Mouse (Mus musculus): ENCODE data around the gene Sec14l2. TPM values are rescaled to one million over a fixed set of nuclear protein-coding genes. Genes with fewer than 3 reads are reported as not detected.
A peak's percentile ranks its signal among the peaks of the same experiment; 100 is the strongest.

Sec14l2 gene
- polyA plus RNA-seq, 1 experiment from 2014 or later: 3.6 TPM

GRCm38 (mm10) chr11:4048438-4048837, 74.8 kb downstream of the Sec14l2 start:
- WGBS: 89% methylated on average over 6 of the region's 6 CpGs
- H3K27ac ChIP-seq: no peak overlapping the region
- no peaks in the 10 kb centered on the region for H3K4me1 ChIP-seq (replicated peaks; ENCODE audit: control insufficient read depth, insufficient read depth, low read length)
- H3K9me3 ChIP-seq (ENCODE audit: control insufficient read depth, low read length): no peaks in the 10 kb centered on the region
- H3K9ac ChIP-seq: no peak overlapping the region
- DNase-seq (ENCODE audit: low spot score) (no peak), ATAC-seq (ENCODE audit: low FRiP score) (no peak)
- H3K4me2 ChIP-seq (replicated peaks): no peak overlapping the region
- H3K27me3 ChIP-seq (ENCODE audit: control insufficient read depth, insufficient read depth, low read length): no peaks in the 10 kb centered on the region
- H3K36me3 ChIP-seq (replicated peaks; ENCODE audit: control insufficient read depth, insufficient read depth): no peaks in the 10 kb centered on the region
- H3K4me3 ChIP-seq (replicated peaks; ENCODE audit: low read length): no peak overlapping the region

GRCm38 (mm10) chr11:4047766-4048165, 75.4 kb downstream of the Sec14l2 start:
- no peak overlapping the region for H3K4me3 ChIP-seq (replicated peaks; ENCODE audit: low read length)
- H3K4me1 ChIP-seq (replicated peaks; ENCODE audit: control insufficient read depth, insufficient read depth, low read length): no peaks in the 10 kb centered on the region
- H3K27ac ChIP-seq: no peak overlapping the region
- no peaks in the 10 kb centered on the region for H3K27me3 ChIP-seq (ENCODE audit: control insufficient read depth, insufficient read depth, low read length)
- no peaks in the 10 kb centered on the region for H3K9me3 ChIP-seq (ENCODE audit: control insufficient read depth, low read length)
- H3K9ac ChIP-seq: no peak overlapping the region
- ATAC-seq (ENCODE audit: low FRiP score) (no peak), DNase-seq (ENCODE audit: low spot score) (no peak)
- H3K36me3 ChIP-seq (replicated peaks; ENCODE audit: control insufficient read depth, insufficient read depth): no peaks in the 10 kb centered on the region
- WGBS: 96% methylated on average over 2 of the region's 2 CpGs
- H3K4me2 ChIP-seq (replicated peaks): no peak overlapping the region

Small RNA genes lying within 50 kb of the gene (microRNA-seq; reads per million reads assigned to microRNA genes)
- gene Mir3060: 5.0 reads per million, percentile 22 among the genes with 10 or more reads in this experiment

Other genes starting within 250 kb of the Sec14l2 start
- gene 4921536K21Rik, start 228.3 kb downstream of the Sec14l2 start, polyA plus RNA-seq (2014; fragmentation: Nextera tagmentation; extraction: Ambion mirVana): 0.13 and 0.28 TPM in 2 replicates
- gene Dusp18, start 228.2 kb downstream of the Sec14l2 start, polyA plus RNA-seq (2014; fragmentation: Nextera tagmentation; extraction: Ambion mirVana): 29.2 and 30.2 TPM in 2 replicates
- gene Slc35e4, start 208.8 kb downstream of the Sec14l2 start, polyA plus RNA-seq (2014; fragmentation: Nextera tagmentation; extraction: Ambion mirVana): 11.2 and 14.2 TPM in 2 replicates
- 31.0 and 31.4 TPM in 2 replicates for gene Tcn2, start 191.3 kb downstream of the Sec14l2 start, polyA plus RNA-seq (2014; fragmentation: Nextera tagmentation; extraction: Ambion mirVana)
- gene Pes1, start 159.4 kb downstream of the Sec14l2 start, polyA plus RNA-seq (2014; fragmentation: Nextera tagmentation; extraction: Ambion mirVana): 45.1 and 48.0 TPM in 2 replicates
- 0.23 TPM in 2 replicates for gene 4930556J24Rik, start 146.6 kb downstream of the Sec14l2 start, polyA plus RNA-seq (2014; fragmentation: Nextera tagmentation; extraction: Ambion mirVana)
- 8.1 and 9.1 TPM in 2 replicates for gene Gal3st1, start 139.8 kb downstream of the Sec14l2 start, polyA plus RNA-seq (2014; fragmentation: Nextera tagmentation; extraction: Ambion mirVana)
- not detected in 2 replicates for gene Sec14l4, start 92.0 kb downstream of the Sec14l2 start, polyA plus RNA-seq (2014; fragmentation: Nextera tagmentation; extraction: Ambion mirVana)
- 0.54 and 0.63 TPM in 2 replicates for gene Sec14l3, start 58.6 kb downstream of the Sec14l2 start, polyA plus RNA-seq (2014; fragmentation: Nextera tagmentation; extraction: Ambion mirVana)
- 9.3 and 10.6 TPM in 2 replicates for gene Mtfp1, start 28.0 kb downstream of the Sec14l2 start, polyA plus RNA-seq (2014; fragmentation: Nextera tagmentation; extraction: Ambion mirVana)
- 46.4 and 48.2 TPM in 2 replicates for gene Rnf215, start 11.8 kb upstream of the Sec14l2 start, polyA plus RNA-seq (2014; fragmentation: Nextera tagmentation; extraction: Ambion mirVana)
- 6.3 and 7.3 TPM in 2 replicates for gene Ccdc157, start 36.9 kb upstream of the Sec14l2 start, polyA plus RNA-seq (2014; fragmentation: Nextera tagmentation; extraction: Ambion mirVana)
- gene Sf3a1, start 36.9 kb upstream of the Sec14l2 start, polyA plus RNA-seq (2014; fragmentation: Nextera tagmentation; extraction: Ambion mirVana): 49.3 and 54.7 TPM in 2 replicates
- 23.7 and 25.6 TPM in 2 replicates for gene Tbc1d10a, start 63.4 kb upstream of the Sec14l2 start, polyA plus RNA-seq (2014; fragmentation: Nextera tagmentation; extraction: Ambion mirVana)
- 3.8 and 4.5 TPM in 2 replicates for gene Castor1, start 94.8 kb upstream of the Sec14l2 start, polyA plus RNA-seq (2014; fragmentation: Nextera tagmentation; extraction: Ambion mirVana)
- gene Osm, start 113.0 kb upstream of the Sec14l2 start, polyA plus RNA-seq (2014; fragmentation: Nextera tagmentation; extraction: Ambion mirVana): not detected in 2 replicates
- 0.29 TPM in 1 of 2 replicates, not detected in the other for gene Lif, start 134.1 kb upstream of the Sec14l2 start, polyA plus RNA-seq (2014; fragmentation: Nextera tagmentation; extraction: Ambion mirVana)

Data from hindbrain, embryonic 14.5 days (tissue).